Mouse (Mus musculus) kidney, postnatal 0 days (tissue): ENCODE data around the gene Xirp1. TPM values are rescaled to one million over a fixed set of nuclear protein-coding genes. Genes with fewer than 3 reads are reported as not detected.

ENCODE experiments used
- ATAC-seq: fragments of 200-750 bp; cut with Nextera tagmentation; replicated peaks from 2 replicates; pipeline ENCODE4 v1.8.0; 2017; ENCODE audit warnings: low read depth, moderate number of reproducible peaks, moderate TSS enrichment, moderate library complexity; ENCODE audit not compliant: low FRiP score
- DNase-seq: peaks from one replicate; pipeline ENCODE4 v3.0.0-alpha.2; 2016; ENCODE audit warnings: low spot score
- H3K27ac ChIP-seq: fragments of 300-500 bp; sonication (generic); 2 replicates; pipeline ENCODE4 v1.5.1; 2014; ENCODE audit warnings: mild to moderate bottlenecking
- H3K27me3 ChIP-seq: fragments of 300-500 bp; sonication (generic); 2 replicates; pipeline ENCODE4 v1.6.1; 2014; ENCODE audit warnings: low read length, mixed read lengths; ENCODE audit not compliant: insufficient read depth
- H3K36me3 ChIP-seq: fragments of 300-500 bp; sonication (generic); 2 replicates; pipeline ENCODE4 v1.6.1; 2014; ENCODE audit warnings: low read length, mixed read lengths; ENCODE audit not compliant: insufficient read depth
- H3K4me1 ChIP-seq: fragments of 300-500 bp; sonication (generic); replicated peaks from 2 replicates; pipeline ENCODE4 v1.6.1; 2014; ENCODE audit warnings: antibody characterized with exemption, low read length, mixed read lengths; ENCODE audit not compliant: insufficient read depth
- H3K4me2 ChIP-seq: fragments of 300-500 bp; sonication (generic); 2 replicates; pipeline ENCODE4 v1.6.1; 2014; ENCODE audit warnings: mild to moderate bottlenecking, low read length, moderate library complexity, mixed read lengths
- H3K4me3 ChIP-seq: fragments of 300-500 bp; sonication (generic); replicated peaks from 2 replicates; pipeline ENCODE4 v1.5.1; 2014; ENCODE audit warnings: low read depth, low read length
- H3K9ac ChIP-seq: fragments of 300-500 bp; sonication (generic); 2 replicates; pipeline ENCODE4 v1.6.1; 2014; ENCODE audit warnings: low read depth, low read length
- H3K9me3 ChIP-seq: fragments of 300-500 bp; sonication (generic); replicated peaks from 2 replicates; pipeline ENCODE4 v1.6.1; 2016; ENCODE audit warnings: low read length, inconsistent platforms, mixed read lengths
- CTCF ChIP-seq: IDR thresholded peaks from 2 replicates; pipeline ENCODE4 v1.5.1; 2016; ENCODE audit warnings: antibody characterized with exemption, low read depth, mild to moderate bottlenecking, moderate library complexity
- WGBS: fragments of 180-500 bp; shearing (Covaris S2); extraction: QIAGEN DNeasy Blood & Tissue Kit; methylation state at CpG from one replicate; pipeline ENCODE4 v1.1.7; 2014; 5-methylcytosine and 5-hydroxymethylcytosine counted together
- polyA plus RNA-seq: library from polyadenylated mRNA; unstranded; fragments of >200 nt; fragmentation: Nextera tagmentation; extraction: Ambion mirVana; gene quantifications from 2 replicates; pipeline ENCODE4 v1.2.1, GENCODE M21; 2015

Gene Xirp1
- polyA plus RNA-seq, 1 experiment from 2014 or later, result 0.16 TPM

GRCm38 (mm10) chr9:120064317-120064716, 40.9 kb upstream of the Xirp1 start:
- DNase-seq (no peak), ATAC-seq (no peak)
- no peaks in the 10 kb centered on the region for H3K9me3 ChIP-seq
- H3K9ac ChIP-seq, result no peak overlapping the region
- H3K27me3 ChIP-seq, result no peaks in the 10 kb centered on the region
- 72% methylated on average over 4 of the region's 4 CpGs for WGBS
- H3K4me3 ChIP-seq, result no peak overlapping the region
- H3K4me1 ChIP-seq, result no peaks in the 10 kb centered on the region
- no peak overlapping the region for H3K4me2 ChIP-seq
- H3K27ac ChIP-seq, result no peak overlapping the region
- TF ChIP-seq CTCF, result no peak
- H3K36me3 ChIP-seq, result no peaks in the 10 kb centered on the region

- TF ChIP-seq CTCF, result no peak
- H3K9me3 ChIP-seq, result no peaks in the 10 kb centered on the region
- WGBS, result 71% methylated on average over 3 of the region's 3 CpGs
- H3K4me2 ChIP-seq, result no peak overlapping the region
- no peaks in the 10 kb centered on the region for H3K4me1 ChIP-seq
- H3K27me3 ChIP-seq, result no peaks in the 10 kb centered on the region
- ATAC-seq, result no peak
- no peak for DNase-seq
- H3K27ac ChIP-seq, result no peak overlapping the region
- H3K9ac ChIP-seq, result no peak overlapping the region
- H3K4me3 ChIP-seq, result no peak overlapping the region
- H3K36me3 ChIP-seq, result no peaks in the 10 kb centered on the region
These were observed 35.3 kb upstream of the Xirp1 start for GRCm38 (mm10) chr9:120058730-120059129.

- no peak for TF ChIP-seq CTCF
- H3K4me3 ChIP-seq, result no peak overlapping the region
- no peaks in the 10 kb centered on the region for H3K27me3 ChIP-seq
- WGBS, result 73% methylated on average over 9 of the region's 9 CpGs
- H3K36me3 ChIP-seq, result no peaks in the 10 kb centered on the region
- H3K9me3 ChIP-seq, result no peaks in the 10 kb centered on the region
- no peak for DNase-seq
- no peak overlapping the region for H3K9ac ChIP-seq
- H3K4me2 ChIP-seq, result no peak overlapping the region
- ATAC-seq, result no peak
- H3K27ac ChIP-seq, result no peak overlapping the region
- no peaks in the 10 kb centered on the region for H3K4me1 ChIP-seq
These were observed 32.8 kb upstream of the Xirp1 start for GRCm38 (mm10) chr9:120056201-120056600.

GRCm38 (mm10) chr9:120054545-120055277, 31.3 kb upstream of the Xirp1 start:
- H3K27me3 ChIP-seq, result no peaks in the 10 kb centered on the region
- DNase-seq, result no peak
- H3K9me3 ChIP-seq, result no peaks in the 10 kb centered on the region
- no peak for ATAC-seq
- H3K4me2 ChIP-seq, result no peak overlapping the region
- WGBS, result 44% methylated on average over 8 of the region's 8 CpGs
- H3K9ac ChIP-seq, result no peak overlapping the region
- no peak for TF ChIP-seq CTCF
- no peaks in the 10 kb centered on the region for H3K4me1 ChIP-seq
- H3K4me3 ChIP-seq, result no peak overlapping the region
- no peak overlapping the region for H3K27ac ChIP-seq
- no peaks in the 10 kb centered on the region for H3K36me3 ChIP-seq

GRCm38 (mm10) chr9:120049407-120049806, 26.0 kb upstream of the Xirp1 start:
- no peak for ATAC-seq
- no peak overlapping the region for H3K4me3 ChIP-seq
- WGBS, result 82% methylated on average over 3 of the region's 3 CpGs
- no peak overlapping the region for H3K4me2 ChIP-seq
- no peaks in the 10 kb centered on the region for H3K4me1 ChIP-seq
- H3K36me3 ChIP-seq, result no peaks in the 10 kb centered on the region
- no peak for TF ChIP-seq CTCF
- no peaks in the 10 kb centered on the region for H3K27me3 ChIP-seq
- H3K9ac ChIP-seq, result no peak overlapping the region
- no peaks in the 10 kb centered on the region for H3K9me3 ChIP-seq
- H3K27ac ChIP-seq, result no peak overlapping the region
- no peak for DNase-seq

- Histone ChIP-seq H3K4me2 (no peak overlapping the region), H3K27me3 (no peaks in the 10 kb centered on the region), H3K27ac (no peak overlapping the region), H3K4me3 (no peak overlapping the region), H3K9me3 (no peaks in the 10 kb centered on the region), H3K36me3 (no peaks in the 10 kb centered on the region), H3K4me1 (no peaks in the 10 kb centered on the region), H3K9ac (no peak overlapping the region)
- no peak for ATAC-seq
- 74% methylated on average over 6 of the region's 6 CpGs for WGBS
- no peak for DNase-seq
- no peak for TF ChIP-seq CTCF
These were observed 25.1 kb upstream of the Xirp1 start for GRCm38 (mm10) chr9:120048495-120048894.

- DNase-seq (no peak), ATAC-seq (no peak)
- no peaks in the 10 kb centered on the region for H3K36me3 ChIP-seq
- H3K4me1 ChIP-seq, result no peaks in the 10 kb centered on the region
- no peak overlapping the region for H3K4me3 ChIP-seq
- no peak for TF ChIP-seq CTCF
- H3K27me3 ChIP-seq, result no peaks in the 10 kb centered on the region
- H3K4me2 ChIP-seq, result no peak overlapping the region
- no peaks in the 10 kb centered on the region for H3K9me3 ChIP-seq
- 82% methylated on average over 7 of the region's 7 CpGs for WGBS
- H3K27ac ChIP-seq, result no peak overlapping the region
- no peak overlapping the region for H3K9ac ChIP-seq
These were observed 19.7 kb upstream of the Xirp1 start for GRCm38 (mm10) chr9:120043115-120043514.
